In genomic region chr13:35905378-35905777, GRCm38 (mm10) we compare ENCODE assay signal across 8 mouse cellular contexts. TPM values are rescaled to one million over a fixed set of nuclear protein-coding genes. Genes with fewer than 3 reads are reported as not detected.
A peak's percentile ranks its signal among the peaks of the same experiment; 100 is the strongest.
DNase-seq lines count a peak whose midpoint lies in the region; ATAC-seq lines count a peak whose summit lies in the region.

No protein-coding gene starts in this region.

- no peaks in the 10 kb centered on the region for H3K9me3 ChIP-seq in kidney, embryonic 15.5 days (replicated peaks)
- no peaks in the 10 kb centered on the region for H3K9me3 ChIP-seq in midbrain, embryonic 13.5 days

- peak; percentile 24 to 32 for DNase-seq in cerebellum, postnatal 10 days
- no peak for DNase-seq in cerebellum, postnatal 36 days
- peak; percentile 18 for DNase-seq in thymus, postnatal 14 days
- no peak for DNase-seq in thymus, postnatal 25 days
- no peak for DNase-seq in spleen, postnatal 4 days (ENCODE audit: low spot score in 2 of 2)
- no peak for DNase-seq in gastrocnemius, postnatal 36 days

- H3K27me3 ChIP-seq in kidney, embryonic 15.5 days = no peaks in the 10 kb centered on the region
- H3K27me3 ChIP-seq in midbrain, embryonic 13.5 days = no peaks in the 10 kb centered on the region

- intact Hi-C loops in gastrocnemius, postnatal 36 days (cut with DNase I) = no loop called here

- H3K36me3 ChIP-seq in kidney, embryonic 15.5 days = peaks cover 2% of the 10 kb centered on the region; the same call in 1 of the 2 replicates
- H3K36me3 ChIP-seq in midbrain, embryonic 13.5 days = no peaks in the 10 kb centered on the region

- H3K4me1 ChIP-seq in kidney, embryonic 15.5 days = peaks cover 7% of the 10 kb centered on the region; the same call in 1 of the 2 replicates
- peaks cover 6% of the 10 kb centered on the region; the same call in 1 of the 2 replicates for H3K4me1 ChIP-seq in midbrain, embryonic 13.5 days (replicated peaks)

- H3K27ac ChIP-seq in kidney, embryonic 15.5 days = no peak overlapping the region
- H3K27ac ChIP-seq in midbrain, embryonic 13.5 days = no peak overlapping the region

- H3K9ac ChIP-seq in kidney, embryonic 15.5 days = peak overlapping the region; percentile 64
- H3K9ac ChIP-seq in midbrain, embryonic 13.5 days (replicated peaks) = peak overlapping the region; percentile 53

- peak overlapping the region; percentile 82 for H3K4me3 ChIP-seq in kidney, embryonic 15.5 days (replicated peaks)
- H3K4me3 ChIP-seq in midbrain, embryonic 13.5 days (replicated peaks) = peak overlapping the region; percentile 61

- WGBS in kidney, embryonic 15.5 days = under 1% methylated on average over 13 of the region's 13 CpGs
- WGBS in midbrain, embryonic 13.5 days = 1% methylated on average over 13 of the region's 13 CpGs

- peak overlapping the region; percentile 74 for H3K4me2 ChIP-seq in kidney, embryonic 15.5 days
- peak overlapping the region; percentile 63 for H3K4me2 ChIP-seq in midbrain, embryonic 13.5 days (replicated peaks)

- ATAC-seq in kidney, embryonic 15.5 days (replicated peaks; ENCODE audit: low FRiP score) = no peak
- no peak for ATAC-seq in midbrain, embryonic 13.5 days

RNA-seq across cellular contexts. Expression of gene Rpp40, which starts 0.8 kb away (rescaled TPM):
- 16.3 and 17.2 TPM in 2 replicates for polyA plus RNA-seq in kidney, embryonic 15.5 days (2015; fragmentation: Nextera tagmentation; extraction: Ambion mirVana)
- 8.8 and 9.1 TPM in 2 replicates for polyA plus RNA-seq in midbrain, embryonic 13.5 days (2015; fragmentation: Nextera tagmentation; extraction: Ambion mirVana)
- 10 to 100 TPM in 1 of 2 experiments, 1 to 10 TPM in 1; 8.7 to 15.1 TPM for total RNA-seq in gastrocnemius, postnatal 36 days (2021)

RNA-seq across cellular contexts. Expression of gene Ppp1r3g, which starts 53.3 kb away (rescaled TPM):
- polyA plus RNA-seq in kidney, embryonic 15.5 days (2015; fragmentation: Nextera tagmentation; extraction: Ambion mirVana) = 0.49 and 1.0 TPM in 2 replicates
- polyA plus RNA-seq in midbrain, embryonic 13.5 days (2015; fragmentation: Nextera tagmentation; extraction: Ambion mirVana) = 0.47 and 0.66 TPM in 2 replicates
- under 1 TPM in 1 of 2 experiments, not detected in 1; 0.10 TPM for total RNA-seq in gastrocnemius, postnatal 36 days (2021)

Comparison
In these comparisons a context has a peak if more than half of its experiments do, and no peak if none do; other contexts are left out.
1. DNase-seq: peak in cerebellum, postnatal 10 days (2 of 2) and thymus, postnatal 14 days (single experiment); none in cerebellum, postnatal 36 days (0 of 2), thymus, postnatal 25 days (single experiment), spleen, postnatal 4 days (0 of 2) and gastrocnemius, postnatal 36 days (0 of 2).